Mouse (Mus musculus) gastrocnemius, adult 2 months (tissue): ENCODE results near the gene Prx. TPM values are rescaled to one million over a fixed set of nuclear protein-coding genes. Genes with fewer than 3 reads are reported as not detected.

Source experiments
- DNase-seq: peaks from one replicate; pipeline ENCODE4 v3.0.0; 2022
- H3K27ac ChIP-seq: fragments of 200-600 bp; 2 replicates; pipeline ENCODE4 v1.8.1; 2022; ENCODE audit warnings: mild to moderate bottlenecking
- H3K4me3 ChIP-seq: fragments of 200-600 bp; 2 replicates; pipeline ENCODE4 v1.8.1; 2022; ENCODE audit warnings: mild to moderate bottlenecking, moderate library complexity
- CTCF ChIP-seq: fragments of 200-600 bp; IDR thresholded peaks from 2 replicates; pipeline ENCODE4 v1.8.1; 2022; ENCODE audit warnings: antibody characterized with exemption, mild to moderate bottlenecking, moderate library complexity
- intact Hi-C: fragments of 180-260 bp; cut with DNase I; formaldehyde crosslinking; loops from one replicate; pipeline ENCODE4 v1.15.1; 2025
- total RNA-seq, 2 experiments: library from RNA; stranded (reverse); gene quantifications; 2 replicates each; pipeline ENCODE4 v1.2.3; 2021

Prx gene
- total RNA-seq, 2 experiments from 2014 or later: 3.1 to 4.1 TPM

GRCm38 (mm10) chr7:27535386-27535785 lies 36.3 kb downstream of the Prx start:
- Histone ChIP-seq H3K27ac (no peak overlapping the region), H3K4me3 (no peak overlapping the region)
- DNase-seq: no peak
- TF ChIP-seq CTCF: no peak
- intact Hi-C loops: no loop called here

- no peak for TF ChIP-seq CTCF
- intact Hi-C loops: no loop called here
- Histone ChIP-seq H3K4me3 (no peak overlapping the region), H3K27ac (no peak overlapping the region)
- no peak for DNase-seq
Measured at GRCm38 (mm10) chr7:27536618-27537017, 37.5 kb downstream of the Prx start.

- Histone ChIP-seq H3K4me3 (no peak overlapping the region), H3K27ac (no peak overlapping the region)
- intact Hi-C loops: no loop called here
- no peak for TF ChIP-seq CTCF
- DNase-seq: no peak
Measured at GRCm38 (mm10) chr7:27537998-27538397, 38.9 kb downstream of the Prx start.

- Histone ChIP-seq H3K27ac (no peak overlapping the region), H3K4me3 (no peak overlapping the region)
- no peak for DNase-seq
- TF ChIP-seq CTCF: no peak
- intact Hi-C loops: no loop called here
Measured at GRCm38 (mm10) chr7:27538797-27539196, 39.7 kb downstream of the Prx start.

GRCm38 (mm10) chr7:27540521-27540920 lies 41.4 kb downstream of the Prx start:
- intact Hi-C loops: no loop called here
- H3K27ac ChIP-seq: no peak overlapping the region
- no peak for DNase-seq
- no peak for TF ChIP-seq CTCF
- no peak overlapping the region for H3K4me3 ChIP-seq

- intact Hi-C loops: no loop called here
- no peak for DNase-seq
- no peak for TF ChIP-seq CTCF
- Histone ChIP-seq H3K27ac (no peak overlapping the region), H3K4me3 (no peak overlapping the region)
Measured at GRCm38 (mm10) chr7:27540935-27541334, 41.8 kb downstream of the Prx start.

GRCm38 (mm10) chr7:27541431-27541830 lies 42.3 kb downstream of the Prx start:
- intact Hi-C loops: no loop called here

GRCm38 (mm10) chr7:27541922-27542321 lies 42.8 kb downstream of the Prx start:
- DNase-seq: no peak
- no peak for TF ChIP-seq CTCF
- intact Hi-C loops: no loop called here
- H3K4me3 ChIP-seq: peak overlapping the region; percentile 78
- peak overlapping the region; percentile 84 for H3K27ac ChIP-seq

More at GRCm38 (mm10) chr7:27541431-27541830, 42.3 kb downstream of the Prx start:
- no peak for TF ChIP-seq CTCF
- DNase-seq: no peak
- Histone ChIP-seq H3K4me3 (no peak overlapping the region), H3K27ac (no peak overlapping the region)

GRCm38 (mm10) chr7:27542392-27543033 lies 43.4 kb downstream of the Prx start:
- Histone ChIP-seq H3K27ac (peak overlapping the region; percentile 84), H3K4me3 (peak overlapping the region; percentile 78)
- intact Hi-C loops: no loop called here

GRCm38 (mm10) chr7:27543065-27543464 lies 43.9 kb downstream of the Prx start:
- DNase-seq: no peak
- Histone ChIP-seq H3K27ac (peak overlapping the region; percentile 84), H3K4me3 (peak overlapping the region; percentile 78)
- intact Hi-C loops: no loop called here
- TF ChIP-seq CTCF: no peak

More at GRCm38 (mm10) chr7:27542392-27543033, 43.4 kb downstream of the Prx start:
- no peak for TF ChIP-seq CTCF
- peak; percentile 82 for DNase-seq

- no peak for DNase-seq
- no peak overlapping the region for H3K4me3 ChIP-seq
- intact Hi-C loops: no loop called here
- no peak overlapping the region; the same call in 1 of the 2 replicates for H3K27ac ChIP-seq
- TF ChIP-seq CTCF: no peak
Measured at GRCm38 (mm10) chr7:27543851-27544250, 44.7 kb downstream of the Prx start.

- intact Hi-C loops: no loop called here
- TF ChIP-seq CTCF: no peak
Measured at GRCm38 (mm10) chr7:27544675-27545370, 45.7 kb downstream of the Prx start.

GRCm38 (mm10) chr7:27549597-27549996 lies 50.5 kb downstream of the Prx start:
- intact Hi-C loops: no loop called here
- no peak for DNase-seq
- Histone ChIP-seq H3K27ac (no peak overlapping the region), H3K4me3 (no peak overlapping the region)
- no peak for TF ChIP-seq CTCF

More at GRCm38 (mm10) chr7:27544675-27545370, 45.7 kb downstream of the Prx start:
- no peak for DNase-seq
- Histone ChIP-seq H3K27ac (no peak overlapping the region), H3K4me3 (no peak overlapping the region)
